Mouse (Mus musculus) CH12.LX (cell line): ENCODE data around the gene Dalrd3.

ENCODE experiments used
- CHD2 ChIP-seq: IDR thresholded peaks from 2 replicates; pipeline ENCODE4 v1.6.1; 2011; ENCODE audit warnings: low read length, improper control_type of control experiment
- CTCF ChIP-seq, 2 experiments: IDR thresholded peaks in 1 of 2; conservative IDR thresholded peaks in 1 of 2; 2 replicates each; pipeline ENCODE4 v1.5.1; 2011 to 2012; ENCODE audit warnings: low read depth in 2 of 2, low read length in 2 of 2, improper control_type of control experiment in 1 of 2, inconsistent platforms in 1 of 2, mild to moderate bottlenecking in 1 of 2, moderate library complexity in 1 of 2
- E2F4 ChIP-seq: IDR thresholded peaks from 2 replicates; pipeline ENCODE4 v1.6.1; 2011; ENCODE audit warnings: low read depth, low read length, improper control_type of control experiment; ENCODE audit not compliant: insufficient replicate concordance
- EP300 ChIP-seq: IDR thresholded peaks from 2 replicates; pipeline ENCODE4 v1.6.1; 2011; ENCODE audit warnings: low read length, improper control_type of control experiment
- GABPA ChIP-seq: IDR thresholded peaks from 2 replicates; pipeline ENCODE4 v1.6.1; 2012; ENCODE audit warnings: low read depth, low read length, improper control_type of control experiment, inconsistent platforms; ENCODE audit not compliant: insufficient replicate concordance
- IRF4 ChIP-seq: IDR thresholded peaks from 2 replicates; pipeline ENCODE4 v1.6.1; 2014; ENCODE audit warnings: low read depth, mild to moderate bottlenecking, inconsistent platforms, low read length, improper control_type of control experiment
- MEF2A ChIP-seq: IDR thresholded peaks from 2 replicates; pipeline ENCODE4 v1.6.1; 2014; ENCODE audit warnings: low read depth, mild to moderate bottlenecking, inconsistent platforms, low read length, improper control_type of control experiment, borderline replicate concordance
- MXI1 ChIP-seq: IDR thresholded peaks from 2 replicates; pipeline ENCODE4 v1.6.1; 2011; ENCODE audit warnings: mild to moderate bottlenecking, low read depth, low read length, improper control_type of control experiment
- POLR2A ChIP-seq: IDR thresholded peaks from 2 replicates; pipeline ENCODE4 v1.6.1; 2011; ENCODE audit warnings: low read depth, mild to moderate bottlenecking, improper control_type of control experiment, low read length
- RAD21 ChIP-seq: IDR thresholded peaks from 2 replicates; pipeline ENCODE4 v1.6.1; 2011; ENCODE audit warnings: low read depth, mild to moderate bottlenecking, low read length, improper control_type of control experiment, moderate library complexity
- TCF12 ChIP-seq: IDR thresholded peaks from 2 replicates; pipeline ENCODE4 v1.6.1; 2014; ENCODE audit warnings: low read depth, mild to moderate bottlenecking, inconsistent platforms, low read length, improper control_type of control experiment
- USF1 ChIP-seq: IDR thresholded peaks from 2 replicates; pipeline ENCODE4 v1.6.1; 2014; ENCODE audit warnings: low read depth, mild to moderate bottlenecking, inconsistent platforms, low read length, improper control_type of control experiment
- ZMIZ1 ChIP-seq: IDR thresholded peaks from 2 replicates; pipeline ENCODE4 v1.6.1; 2012; ENCODE audit warnings: low read depth, mild to moderate bottlenecking, inconsistent platforms, low read length, improper control_type of control experiment

DNA sequence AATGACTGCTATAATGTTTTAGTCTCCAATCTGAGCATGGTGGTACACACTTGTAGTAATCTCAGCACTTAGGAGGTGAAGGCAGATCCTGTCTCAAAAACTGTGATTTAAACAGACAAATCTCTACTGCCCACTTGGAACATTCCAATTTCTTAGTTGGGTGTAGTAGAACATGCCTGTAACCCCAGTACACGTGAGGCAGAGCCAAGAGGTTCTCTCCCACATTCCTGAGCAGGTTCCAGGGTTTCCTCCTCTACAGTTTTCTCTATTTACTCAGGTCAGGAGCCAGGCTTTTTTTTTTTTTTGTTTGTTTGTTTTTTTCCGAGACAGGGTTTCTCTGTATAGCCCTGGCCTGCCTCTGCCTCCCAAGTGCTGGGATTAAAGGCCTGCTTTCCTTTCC is 30.3 kb downstream of the Dalrd3 start:
- TF ChIP-seq CHD2 = no peak
- TF ChIP-seq POLR2A = no peak
- TF ChIP-seq USF1 = no peak
- no peak for TF ChIP-seq CTCF (conservative IDR thresholded peaks at IDR 0.05 in 1 of 2, IDR thresholded peaks at IDR 0.05 in 1 of 2; ENCODE audit: low read depth in 2 of 2, low read length in 2 of 2)
- TF ChIP-seq GABPA = no peak
- no peak for TF ChIP-seq MXI1
- no peak for TF ChIP-seq E2F4
- TF ChIP-seq EP300 = no peak
- no peak for TF ChIP-seq MEF2A
- TF ChIP-seq TCF12 = no peak
- no peak for TF ChIP-seq RAD21
- no peak for TF ChIP-seq ZMIZ1
- TF ChIP-seq IRF4 = no peak
